Mouse (Mus musculus) intestine, embryonic 15.5 days (tissue): ENCODE results near the gene Fancd2. TPM values are rescaled to one million over a fixed set of nuclear protein-coding genes. Genes with fewer than 3 reads are reported as not detected.

Experiments used
- ATAC-seq: fragments of 200-750 bp; cut with Nextera tagmentation; 2 replicates; pipeline ENCODE4 v1.8.0; 2017; ENCODE audit warnings: moderate TSS enrichment, moderate library complexity
- H3K27ac ChIP-seq: fragments of 300-500 bp; sonication (generic); 2 replicates; pipeline ENCODE4 v1.5.1; 2015; ENCODE audit warnings: mild to moderate bottlenecking, inconsistent platforms
- H3K27me3 ChIP-seq: fragments of 300-500 bp; sonication (generic); replicated peaks from 2 replicates; pipeline ENCODE4 v1.6.1; 2015; ENCODE audit warnings: inconsistent platforms
- H3K36me3 ChIP-seq: fragments of 300-500 bp; sonication (generic); 2 replicates; pipeline ENCODE4 v1.6.1; 2015; ENCODE audit warnings: inconsistent platforms
- H3K4me1 ChIP-seq: fragments of 300-500 bp; sonication (generic); replicated peaks from 2 replicates; pipeline ENCODE4 v1.6.1; 2015; ENCODE audit warnings: inconsistent platforms
- H3K4me2 ChIP-seq: fragments of 300-500 bp; sonication (generic); replicated peaks from 2 replicates; pipeline ENCODE4 v1.6.1; 2015; ENCODE audit warnings: mild to moderate bottlenecking, inconsistent platforms
- H3K4me3 ChIP-seq: fragments of 300-500 bp; sonication (generic); replicated peaks from 2 replicates; pipeline ENCODE4 v1.5.1; 2015; ENCODE audit warnings: inconsistent platforms
- H3K9ac ChIP-seq: fragments of 300-500 bp; sonication (generic); 2 replicates; pipeline ENCODE4 v1.6.1; 2015; ENCODE audit warnings: inconsistent platforms
- H3K9me3 ChIP-seq: fragments of 300-500 bp; sonication (generic); 2 replicates; pipeline ENCODE4 v1.6.1; 2016; ENCODE audit warnings: inconsistent platforms
- WGBS: fragments of 180-500 bp; shearing (Covaris S2); methylation state at CpG from one replicate; pipeline ENCODE4 v1.1.7; 2015; 5-methylcytosine and 5-hydroxymethylcytosine counted together
- polyA plus RNA-seq: library from polyadenylated mRNA; unstranded; fragments of >200 nt; fragmentation: Nextera tagmentation; extraction: Ambion mirVana; gene quantifications from 2 replicates; pipeline ENCODE4 v1.2.1, GENCODE M21; 2015

Fancd2 gene
- polyA plus RNA-seq, 1 experiment from 2014 or later = 10.3 TPM

- H3K27ac ChIP-seq = peak within 1 kb of the TSS; percentile 92
- 1% methylated on average over 68 of the region's 76 CpGs for WGBS
- peaks cover 5% of the 10 kb centered on the region; the same call in 1 of the 2 replicates for H3K4me1 ChIP-seq
- H3K27me3 ChIP-seq = no peaks in the 10 kb centered on the region
- peak within 1 kb of the TSS; percentile 83 for H3K4me2 ChIP-seq
- no peaks in the 10 kb centered on the region for H3K9me3 ChIP-seq
- H3K9ac ChIP-seq = peak within 1 kb of the TSS; percentile 82
- H3K4me3 ChIP-seq = peak within 1 kb of the TSS; percentile 78
- H3K36me3 ChIP-seq = peaks cover 9% of the 10 kb centered on the region
- peak; percentile 94 for ATAC-seq
These were observed 92.7 kb downstream of the Fancd2 start, which contains the start of gene Vhl for GRCm38 (mm10) chr6:113623941-113624751. Gene Vhl (plus strand): TSS chr6:113623959.

GRCm38 (mm10) chr6:113624989-113625770 lies 93.7 kb downstream of the Fancd2 start:
- 35% methylated on average over 5 of the region's 5 CpGs for WGBS
- Histone ChIP-seq H3K36me3 (peaks cover 12% of the 10 kb centered on the region), H3K27me3 (no peaks in the 10 kb centered on the region), H3K9me3 (no peaks in the 10 kb centered on the region), H3K9ac (peak overlapping the region; percentile 82), H3K4me2 (peak overlapping the region; percentile 83), H3K4me1 (peaks cover 5% of the 10 kb centered on the region; the same call in 1 of the 2 replicates), H3K27ac (no peak overlapping the region), H3K4me3 (peak overlapping the region; percentile 78)
- no peak for ATAC-seq

GRCm38 (mm10) chr6:113630322-113630721 lies 98.8 kb downstream of the Fancd2 start:
- H3K4me3 ChIP-seq = no peak overlapping the region
- H3K4me2 ChIP-seq = no peak overlapping the region
- H3K9ac ChIP-seq = no peak overlapping the region
- ATAC-seq = no peak
- no peaks in the 10 kb centered on the region for H3K27me3 ChIP-seq
- no peaks in the 10 kb centered on the region for H3K4me1 ChIP-seq
- H3K36me3 ChIP-seq = peaks cover 16% of the 10 kb centered on the region
- no peaks in the 10 kb centered on the region for H3K9me3 ChIP-seq
- H3K27ac ChIP-seq = no peak overlapping the region
- WGBS = 80% methylated on average over 5 of the region's 5 CpGs

- Histone ChIP-seq H3K4me2 (no peak overlapping the region), H3K4me3 (no peak overlapping the region), H3K36me3 (peaks cover 15% of the 10 kb centered on the region), H3K9me3 (no peaks in the 10 kb centered on the region), H3K27ac (no peak overlapping the region), H3K9ac (no peak overlapping the region), H3K4me1 (no peaks in the 10 kb centered on the region), H3K27me3 (no peaks in the 10 kb centered on the region)
- no peak for ATAC-seq
- 92% methylated on average over 4 of the region's 4 CpGs for WGBS
These were observed 101.4 kb downstream of the Fancd2 start for GRCm38 (mm10) chr6:113632863-113633262.

- Histone ChIP-seq H3K36me3 (no peaks in the 10 kb centered on the region), H3K27me3 (no peaks in the 10 kb centered on the region), H3K4me3 (peak within 1 kb of the TSS; percentile 52), H3K4me2 (peak within 1 kb of the TSS; percentile 69), H3K9me3 (no peaks in the 10 kb centered on the region), H3K27ac (no peak within 1 kb of the TSS; the same call in 1 of the 2 replicates), H3K9ac (peak within 1 kb of the TSS; percentile 56), H3K4me1 (no peaks in the 10 kb centered on the region)
- peak; percentile 96 for ATAC-seq
- 7% methylated on average over 37 of the region's 37 CpGs for WGBS
These were observed 107.0 kb downstream of the Fancd2 start, which contains the start of gene Irak2 for GRCm38 (mm10) chr6:113638302-113639040. Gene Irak2 (plus strand): TSS chr6:113638467.

- Histone ChIP-seq H3K4me2 (peak overlapping the region; percentile 69; the same call in 1 of the 2 replicates), H3K9me3 (no peaks in the 10 kb centered on the region), H3K27ac (no peak overlapping the region), H3K4me1 (no peaks in the 10 kb centered on the region), H3K27me3 (no peaks in the 10 kb centered on the region), H3K4me3 (no peak overlapping the region), H3K36me3 (no peaks in the 10 kb centered on the region), H3K9ac (no peak overlapping the region)
- ATAC-seq = peak; percentile 37
- WGBS = 81% methylated on average over 4 of the region's 4 CpGs
These were observed 107.7 kb downstream of the Fancd2 start for GRCm38 (mm10) chr6:113639201-113639600.

GRCm38 (mm10) chr6:113642605-113643004 lies 111.1 kb downstream of the Fancd2 start:
- H3K27me3 ChIP-seq = no peaks in the 10 kb centered on the region
- ATAC-seq = no peak
- no peaks in the 10 kb centered on the region for H3K36me3 ChIP-seq
- WGBS = 77% methylated on average over 8 of the region's 8 CpGs
- H3K9me3 ChIP-seq = no peaks in the 10 kb centered on the region
- H3K4me2 ChIP-seq = no peak overlapping the region
- no peaks in the 10 kb centered on the region for H3K4me1 ChIP-seq
- H3K27ac ChIP-seq = no peak overlapping the region
- H3K9ac ChIP-seq = no peak overlapping the region
- H3K4me3 ChIP-seq = no peak overlapping the region

- WGBS = 76% methylated on average over 4 of the region's 4 CpGs
- H3K4me2 ChIP-seq = no peak overlapping the region
- no peak overlapping the region for H3K27ac ChIP-seq
These were observed 111.5 kb downstream of the Fancd2 start for GRCm38 (mm10) chr6:113643021-113643420.

GRCm38 (mm10) chr6:113643967-113644366 lies 112.5 kb downstream of the Fancd2 start:
- Histone ChIP-seq H3K27ac (no peak overlapping the region), H3K27me3 (no peaks in the 10 kb centered on the region), H3K4me2 (no peak overlapping the region), H3K4me1 (no peaks in the 10 kb centered on the region), H3K9ac (no peak overlapping the region), H3K9me3 (no peaks in the 10 kb centered on the region), H3K36me3 (no peaks in the 10 kb centered on the region), H3K4me3 (no peak overlapping the region)
- ATAC-seq = no peak
- 94% methylated on average over 2 of the region's 2 CpGs for WGBS

More at GRCm38 (mm10) chr6:113643021-113643420, 111.5 kb downstream of the Fancd2 start:
- H3K9me3 ChIP-seq = no peaks in the 10 kb centered on the region
- no peak overlapping the region for H3K9ac ChIP-seq
- H3K4me1 ChIP-seq = no peaks in the 10 kb centered on the region
- H3K4me3 ChIP-seq = no peak overlapping the region
- no peak for ATAC-seq
- no peaks in the 10 kb centered on the region for H3K27me3 ChIP-seq
- H3K36me3 ChIP-seq = no peaks in the 10 kb centered on the region

- 0 out of 2 replicates have a peak overlapping the region, but pooled peaks have one; percentile 9 for H3K27ac ChIP-seq
- no peaks in the 10 kb centered on the region for H3K4me1 ChIP-seq
- WGBS = 69% methylated on average over 8 of the region's 8 CpGs
- H3K9me3 ChIP-seq = no peaks in the 10 kb centered on the region
- no peaks in the 10 kb centered on the region for H3K36me3 ChIP-seq
- no peak for ATAC-seq
- H3K4me2 ChIP-seq = no peak overlapping the region
- H3K9ac ChIP-seq = no peak overlapping the region
- H3K4me3 ChIP-seq = no peak overlapping the region
- no peaks in the 10 kb centered on the region for H3K27me3 ChIP-seq
These were observed 113.3 kb downstream of the Fancd2 start for GRCm38 (mm10) chr6:113644808-113645207.
